Mouse (Mus musculus) ES-E14 (cell line): ENCODE results near the gene Fbp2.

Experiments
- CHD2 ChIP-seq: IDR thresholded peaks from 2 replicates; pipeline ENCODE4 v1.6.1; 2014; ENCODE audit warnings: mild to moderate bottlenecking, low read depth, low read length, inconsistent platforms
- HCFC1 ChIP-seq: IDR thresholded peaks from 2 replicates; pipeline ENCODE4 v1.6.1; 2012; ENCODE audit warnings: low read length, inconsistent platforms, borderline replicate concordance; ENCODE audit not compliant: insufficient read depth
- MAFK ChIP-seq: IDR thresholded peaks from 2 replicates; pipeline ENCODE4 v1.6.1; 2014; ENCODE audit warnings: mild to moderate bottlenecking, low read depth, low read length, inconsistent platforms; ENCODE audit not compliant: insufficient read depth
- ZC3H11A ChIP-seq: IDR thresholded peaks from 2 replicates; pipeline ENCODE4 v1.6.1; 2012; ENCODE audit warnings: low read depth, mild to moderate bottlenecking, inconsistent platforms, low read length, borderline replicate concordance
- ZNF384 ChIP-seq: IDR thresholded peaks from 2 replicates; pipeline ENCODE4 v1.6.1; 2012; ENCODE audit warnings: low read depth, low read length, inconsistent platforms

DNA sequence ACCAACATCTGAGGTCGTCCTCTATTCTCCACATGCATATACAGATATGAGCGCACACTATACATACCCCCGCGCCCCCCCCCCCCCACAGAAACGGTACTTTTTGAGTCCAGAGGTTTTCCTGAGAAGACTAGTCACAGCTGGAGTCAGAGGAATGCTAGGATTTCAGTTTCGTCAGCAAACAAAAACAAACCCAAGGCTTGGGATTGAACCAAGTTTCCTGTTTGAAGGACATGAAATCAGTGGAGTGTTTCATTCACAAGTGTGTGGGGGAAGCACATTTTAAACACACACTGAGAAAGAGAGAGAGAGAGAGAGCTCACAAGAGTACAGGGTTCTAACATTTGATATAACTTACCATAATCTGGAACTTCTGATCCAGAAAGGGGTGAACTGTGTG, 5.5 kb upstream of the Fbp2 start:
- TF ChIP-seq ZC3H11A (no peak), ZNF384 (no peak), MAFK (no peak), HCFC1 (no peak), CHD2 (no peak)
